21 mouse cellular contexts compared by ENCODE assay signal in the genomic region with DNA sequence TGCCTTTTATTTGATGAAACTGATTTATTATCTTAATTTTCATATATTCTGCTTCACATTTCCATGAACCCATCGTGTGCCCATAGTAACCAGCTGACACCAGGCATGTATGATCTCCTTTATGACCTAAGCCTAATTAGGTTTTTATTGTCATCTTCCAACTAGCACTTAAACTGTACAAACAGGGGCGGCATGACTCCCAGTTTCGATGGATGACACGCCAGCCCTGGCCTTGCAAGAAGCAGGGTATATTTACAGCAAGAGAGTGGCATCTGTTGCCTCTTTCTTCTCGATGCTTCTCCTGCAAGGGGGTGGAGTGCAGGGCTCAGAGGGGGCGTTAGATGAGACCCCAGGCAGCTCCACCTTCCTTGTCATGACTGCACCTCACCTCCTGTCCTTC.
"Had no signal": no experiment of that assay in that cellular context is flagged by ENCODE, and none has a peak within 500 bp of the region (broad histone marks: within the 10 kb centered on the region; RNA-seq: fewer than 3 reads in every experiment).

No protein-coding gene starts in this region.

- H3K4me2 ChIP-seq: limb, embryonic 12.5 days; limb, embryonic 15.5 days; liver, embryonic 11.5 days; lung, embryonic 14.5 days had no signal

- H3K27ac ChIP-seq: limb, embryonic 12.5 days; limb, embryonic 15.5 days; liver, embryonic 14.5 days; macrophage; stomach, postnatal 0 days had no signal

- H3K9me3 ChIP-seq: limb, embryonic 12.5 days; limb, embryonic 15.5 days had no signal

- ATAC-seq: liver, postnatal 0 days; lung, postnatal 0 days had no signal

- H3K27me3 ChIP-seq: limb, embryonic 12.5 days; limb, embryonic 15.5 days had no signal

- H3K4me3 ChIP-seq: limb, embryonic 12.5 days; limb, embryonic 15.5 days; myocyte had no signal

- H3K36me3 ChIP-seq: limb, embryonic 12.5 days; limb, embryonic 15.5 days had no signal

- DNase-seq: kidney, adult 18-20 months; kidney, adult 9 months; kidney, postnatal 14 days; kidney, postnatal 4 days; left cerebral cortex, postnatal 4 days; liver, postnatal 0 days; lung, embryonic 14.5 days; right cerebral cortex, adult 18-20 months; right cerebral cortex, postnatal 14 days; right cerebral cortex, postnatal 4 days; thymus, adult 2 months; thymus, postnatal 14 days; thymus, postnatal 4 days had no signal

- H3K4me1 ChIP-seq: limb, embryonic 15.5 days had no signal

- H3K9ac ChIP-seq: limb, embryonic 12.5 days; limb, embryonic 15.5 days; liver, embryonic 14.5 days; liver, postnatal 0 days; lung, embryonic 14.5 days had no signal
